Mouse (Mus musculus) midbrain, embryonic 16.5 days (tissue): ENCODE measurements around the gene Grm7. TPM values are rescaled to one million over a fixed set of nuclear protein-coding genes. Genes with fewer than 3 reads are reported as not detected.

Source experiments
- ATAC-seq: fragments of 200-750 bp; cut with Nextera tagmentation; 2 replicates; pipeline ENCODE4 v1.8.0; 2017; ENCODE audit warnings: moderate TSS enrichment
- H3K27ac ChIP-seq: fragments of 300-500 bp; sonication (generic); 2 replicates; pipeline ENCODE4 v1.5.1; 2014; ENCODE audit warnings: mild to moderate bottlenecking, low read length, mixed read lengths
- H3K27me3 ChIP-seq: fragments of 300-500 bp; sonication (generic); 2 replicates; pipeline ENCODE4 v1.6.1; 2014; ENCODE audit warnings: low read depth, low read length, mixed read lengths; ENCODE audit not compliant: control insufficient read depth, insufficient read depth
- H3K36me3 ChIP-seq: fragments of 300-500 bp; sonication (generic); 2 replicates; pipeline ENCODE4 v1.6.1; 2014; ENCODE audit warnings: mild to moderate bottlenecking, low read length, moderate library complexity, mixed read lengths; ENCODE audit not compliant: control insufficient read depth, insufficient read depth
- H3K4me1 ChIP-seq: fragments of 300-500 bp; sonication (generic); 2 replicates; pipeline ENCODE4 v1.6.1; 2014; ENCODE audit warnings: mild to moderate bottlenecking, low read length, mixed read lengths; ENCODE audit not compliant: control insufficient read depth, insufficient read depth
- H3K4me2 ChIP-seq: fragments of 300-500 bp; sonication (generic); 2 replicates; pipeline ENCODE4 v1.6.1; 2014; ENCODE audit warnings: mild to moderate bottlenecking, low read length, mixed read lengths
- H3K4me3 ChIP-seq: fragments of 300-500 bp; sonication (generic); 2 replicates; pipeline ENCODE4 v1.5.1; 2014; ENCODE audit warnings: low read depth, mild to moderate bottlenecking, low read length, moderate library complexity, mixed read lengths
- H3K9ac ChIP-seq: fragments of 300-500 bp; sonication (generic); 2 replicates; pipeline ENCODE4 v1.6.1; 2014; ENCODE audit warnings: low read depth, low read length, mixed read lengths
- H3K9me3 ChIP-seq: fragments of 300-500 bp; sonication (generic); replicated peaks from 2 replicates; pipeline ENCODE4 v1.6.1; 2014; ENCODE audit warnings: mild to moderate bottlenecking, low read length, mixed read lengths; ENCODE audit not compliant: control insufficient read depth, poor library complexity, severe bottlenecking
- WGBS: fragments of 180-500 bp; shearing (Covaris S2); extraction: QIAGEN DNeasy Blood & Tissue Kit; methylation state at CpG from one replicate; pipeline ENCODE4 v1.1.7; 2014; 5-methylcytosine and 5-hydroxymethylcytosine counted together
- polyA plus RNA-seq: library from polyadenylated mRNA; unstranded; fragments of >200 nt; fragmentation: Nextera tagmentation; extraction: Ambion mirVana; gene quantifications from 2 replicates; pipeline ENCODE4 v1.2.1, GENCODE M21; 2015

Gene Grm7
- polyA plus RNA-seq, 1 experiment from 2014 or later: 39.1 TPM

DNA sequence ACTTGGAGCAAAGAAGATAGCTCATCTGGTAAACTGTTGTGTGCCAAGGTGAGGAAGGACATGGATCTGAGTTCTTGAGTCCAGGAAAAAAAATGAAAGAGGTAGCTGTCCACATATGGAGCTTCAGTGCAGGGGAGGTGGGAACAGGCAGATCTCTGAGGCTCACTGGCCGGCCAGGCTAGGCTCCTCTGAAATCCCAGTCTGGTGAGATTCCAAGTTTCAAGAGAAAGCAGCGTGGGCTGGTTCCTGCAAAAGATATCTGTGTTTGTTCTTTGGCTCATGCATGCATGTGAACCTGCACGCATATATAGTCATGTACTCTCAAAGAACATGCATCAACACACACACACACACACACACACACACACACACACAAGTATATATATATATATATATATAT is 942.2 kb downstream of the Grm7 start:
- no peaks in the 10 kb centered on the region for H3K27me3 ChIP-seq
- ATAC-seq: no peak
- H3K4me2 ChIP-seq: no peak overlapping the region
- H3K27ac ChIP-seq: no peak overlapping the region
- H3K9me3 ChIP-seq: no peaks in the 10 kb centered on the region
- no peak overlapping the region for H3K9ac ChIP-seq
- WGBS: 81% methylated on average over 3 of the region's 3 CpGs
- no peaks in the 10 kb centered on the region for H3K4me1 ChIP-seq
- no peak overlapping the region for H3K4me3 ChIP-seq
- H3K36me3 ChIP-seq: no peaks in the 10 kb centered on the region

- Histone ChIP-seq H3K27me3 (no peaks in the 10 kb centered on the region), H3K4me3 (no peak overlapping the region)
These were observed 956.7 kb downstream of the Grm7 start for GRCm38 (mm10) chr6:111601892-111602654.

DNA sequence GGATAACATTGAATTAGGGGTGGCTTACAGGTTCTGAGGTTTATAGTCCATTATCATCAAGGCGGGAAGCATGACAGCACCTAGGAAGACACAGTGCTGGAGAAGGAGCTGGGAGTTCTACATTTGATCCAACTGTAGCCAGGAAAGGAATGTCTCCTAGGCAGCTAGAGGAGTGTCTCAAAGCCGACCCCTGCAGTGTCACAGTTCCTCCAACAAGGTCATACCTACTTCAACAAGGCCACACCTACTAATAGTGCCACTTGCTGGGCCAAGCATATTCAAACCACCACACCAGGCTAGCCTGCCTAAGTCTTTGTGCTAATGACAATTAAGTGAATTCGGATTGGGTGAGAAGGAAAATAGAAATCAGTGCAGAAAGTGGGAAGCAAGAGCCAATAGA is 965.0 kb downstream of the Grm7 start:
- ATAC-seq: no peak
- H3K27me3 ChIP-seq: no peaks in the 10 kb centered on the region
- WGBS: 90% methylated on average over 3 of the region's 3 CpGs
- no peak overlapping the region for H3K27ac ChIP-seq
- H3K4me3 ChIP-seq: no peak overlapping the region
- H3K4me2 ChIP-seq: no peak overlapping the region
- no peaks in the 10 kb centered on the region for H3K9me3 ChIP-seq
- H3K4me1 ChIP-seq: no peaks in the 10 kb centered on the region
- no peaks in the 10 kb centered on the region for H3K36me3 ChIP-seq
- no peak overlapping the region for H3K9ac ChIP-seq

More at GRCm38 (mm10) chr6:111601892-111602654, 956.7 kb downstream of the Grm7 start:
- Histone ChIP-seq H3K4me1 (no peaks in the 10 kb centered on the region), H3K9me3 (no peaks in the 10 kb centered on the region), H3K4me2 (no peak overlapping the region), H3K9ac (no peak overlapping the region), H3K27ac (no peak overlapping the region), H3K36me3 (no peaks in the 10 kb centered on the region)
- 93% methylated on average over 4 of the region's 4 CpGs for WGBS
- ATAC-seq: no peak

GRCm38 (mm10) chr6:111613834-111614233 is 968.5 kb downstream of the Grm7 start:
- Histone ChIP-seq H3K4me2 (no peak overlapping the region), H3K36me3 (no peaks in the 10 kb centered on the region)
- ATAC-seq: no peak

More at GRCm38 (mm10) chr6:111613834-111614233, 968.5 kb downstream of the Grm7 start:
- Histone ChIP-seq H3K27ac (no peak overlapping the region), H3K9ac (no peak overlapping the region), H3K4me1 (no peaks in the 10 kb centered on the region), H3K9me3 (no peaks in the 10 kb centered on the region), H3K4me3 (no peak overlapping the region), H3K27me3 (no peaks in the 10 kb centered on the region)
